Mouse (Mus musculus) heart, postnatal 4 days (tissue): ENCODE measurements around the gene Csrp3. TPM values are rescaled to one million over a fixed set of nuclear protein-coding genes. Genes with fewer than 3 reads are reported as not detected.

Source experiments
- DNase-seq: peaks from one replicate; pipeline ENCODE4 v3.0.0; 2021
- total RNA-seq, 2 experiments: library from RNA; stranded (reverse); gene quantifications; 2 replicates each; pipeline ENCODE4 v1.2.3; 2021

The Csrp3 gene
- total RNA-seq, 2 experiments from 2014 or later = 1,381 to 1,460 TPM

DNA sequence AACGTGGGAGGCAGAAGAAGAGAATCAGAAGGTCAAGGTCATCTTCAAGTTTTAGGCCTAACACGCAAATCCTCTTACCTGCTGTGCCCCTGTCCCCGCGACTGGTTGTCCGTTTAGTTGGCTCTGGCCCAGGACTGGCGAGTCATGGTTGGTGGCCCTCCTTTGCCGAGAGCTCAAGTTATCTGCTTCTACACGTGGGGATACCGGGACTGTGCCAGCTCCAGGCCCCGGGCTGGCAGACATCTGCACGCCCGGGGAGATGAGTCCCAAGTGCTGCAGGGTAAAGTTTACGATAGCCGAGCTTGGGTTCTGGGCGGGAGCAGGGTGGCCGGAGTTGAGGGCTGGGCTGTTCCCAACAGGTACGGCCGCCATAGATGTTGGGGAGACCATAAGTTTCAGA is 19.7 kb upstream of the Csrp3 start:
- peak; percentile 57 for DNase-seq

DNA sequence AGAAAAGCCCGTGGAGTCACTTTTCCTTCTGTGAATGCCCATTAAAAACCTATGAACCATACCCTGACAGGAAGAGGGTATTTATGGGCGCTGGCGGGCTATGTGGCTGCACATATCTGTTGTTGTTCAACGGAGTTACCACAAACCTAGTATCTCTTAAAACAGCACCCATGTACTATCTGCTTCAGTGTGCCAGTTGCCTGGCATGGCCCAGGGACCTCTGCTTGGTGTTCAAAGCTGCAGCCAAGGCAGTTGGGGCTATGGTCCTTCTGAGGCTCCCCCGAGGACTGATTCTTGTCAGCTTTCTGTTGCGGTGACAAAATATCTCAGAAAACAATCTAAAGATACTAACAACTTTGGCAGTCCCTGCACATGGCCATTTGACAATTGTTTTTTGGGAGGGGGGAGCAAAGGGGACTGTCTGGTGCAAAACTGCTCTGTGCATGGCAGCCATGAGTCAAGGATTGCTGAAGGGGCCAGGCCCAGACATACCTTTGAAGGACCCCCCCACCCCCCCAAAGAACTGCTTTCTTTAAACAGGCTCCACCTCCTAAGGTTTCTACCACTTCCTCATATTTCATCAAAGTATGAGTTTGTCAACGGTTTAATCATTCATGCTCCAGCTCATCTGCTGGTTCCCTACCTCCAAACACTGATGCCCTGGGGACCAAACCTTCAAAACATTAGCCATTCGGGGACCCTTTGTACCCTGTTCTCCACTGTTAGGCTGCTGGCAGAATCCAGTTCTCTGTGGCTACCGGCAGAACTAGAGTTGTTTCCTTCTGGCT is 17.0 kb upstream of the Csrp3 start:
- no peak for DNase-seq

DNA sequence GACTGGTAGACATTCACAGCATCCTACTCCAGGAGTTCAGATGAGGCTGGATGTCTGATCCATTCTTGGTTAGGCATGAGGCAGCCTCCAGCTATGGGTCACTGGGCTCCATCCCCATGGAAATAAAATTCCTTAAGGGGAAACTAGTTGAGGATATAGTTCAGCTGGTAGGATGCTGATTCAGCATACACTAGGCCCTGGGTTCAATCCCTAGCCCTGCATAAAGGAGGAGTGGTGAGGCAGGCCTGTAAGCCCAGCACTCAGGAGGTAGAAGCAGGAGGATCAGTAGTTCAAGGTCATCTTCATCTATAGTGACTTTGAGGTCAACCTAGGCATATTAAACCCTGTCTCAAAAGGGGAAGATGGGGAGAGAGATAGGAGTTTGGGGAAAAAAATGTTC is 16.4 kb upstream of the Csrp3 start:
- no peak for DNase-seq

DNA sequence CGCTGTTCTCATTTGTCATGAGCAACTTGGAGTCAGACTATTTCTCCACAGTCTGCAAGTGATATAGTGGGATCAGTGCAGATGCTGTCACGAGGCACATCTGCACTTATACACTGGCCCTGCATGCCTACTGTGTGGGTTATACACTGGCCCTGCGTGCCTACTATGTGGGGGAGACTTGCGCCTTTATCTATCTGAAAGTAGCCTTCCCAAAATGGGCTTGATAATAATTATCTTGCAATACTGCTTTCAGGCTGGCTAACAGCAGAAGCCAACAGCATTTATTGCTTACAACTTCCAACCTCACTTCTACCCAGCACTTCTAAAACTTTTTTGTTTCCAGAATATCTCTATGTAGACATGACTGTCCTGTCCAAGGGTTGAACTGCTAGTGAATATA is 14.0 kb upstream of the Csrp3 start:
- DNase-seq = no peak

DNA sequence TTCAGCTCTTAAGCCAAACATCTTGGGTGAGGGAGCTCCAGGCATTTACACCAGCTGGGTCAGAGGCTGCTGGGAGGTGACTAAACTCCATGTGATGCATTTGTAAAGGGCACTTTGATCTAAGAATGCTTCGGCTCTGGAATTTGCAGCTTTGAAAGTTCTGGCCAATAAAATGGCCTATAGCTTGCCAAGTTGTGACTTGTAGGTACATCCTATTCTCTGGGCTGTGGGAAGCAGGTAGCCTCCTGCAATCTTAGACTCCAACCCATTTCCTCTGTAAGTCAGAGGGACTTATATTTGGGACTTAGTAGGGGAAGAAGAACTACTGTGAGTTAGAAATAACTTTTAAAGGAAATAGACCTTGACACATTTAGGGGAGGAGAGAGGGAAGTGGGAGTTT is 13.1 kb upstream of the Csrp3 start:
- no peak for DNase-seq

DNA sequence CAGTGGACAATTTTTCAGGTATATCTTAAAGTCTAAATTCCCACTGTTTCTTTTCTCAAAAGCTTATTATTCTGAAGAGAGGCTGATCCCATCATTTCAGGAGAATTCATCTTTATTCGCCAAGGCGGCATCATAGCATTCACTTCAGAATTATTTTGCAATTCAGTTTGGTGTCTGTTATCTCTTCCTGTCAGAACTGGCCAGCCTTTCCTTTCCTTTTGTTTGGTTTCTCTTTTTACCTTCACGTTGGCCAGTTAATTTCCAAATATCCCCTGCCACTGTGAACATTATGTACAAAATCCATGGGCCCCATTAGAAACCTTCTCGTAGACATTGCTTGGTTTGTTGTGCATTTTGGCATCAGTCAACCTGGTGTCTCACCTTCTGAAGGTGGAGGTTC is 11.5 kb upstream of the Csrp3 start:
- no peak for DNase-seq

DNA sequence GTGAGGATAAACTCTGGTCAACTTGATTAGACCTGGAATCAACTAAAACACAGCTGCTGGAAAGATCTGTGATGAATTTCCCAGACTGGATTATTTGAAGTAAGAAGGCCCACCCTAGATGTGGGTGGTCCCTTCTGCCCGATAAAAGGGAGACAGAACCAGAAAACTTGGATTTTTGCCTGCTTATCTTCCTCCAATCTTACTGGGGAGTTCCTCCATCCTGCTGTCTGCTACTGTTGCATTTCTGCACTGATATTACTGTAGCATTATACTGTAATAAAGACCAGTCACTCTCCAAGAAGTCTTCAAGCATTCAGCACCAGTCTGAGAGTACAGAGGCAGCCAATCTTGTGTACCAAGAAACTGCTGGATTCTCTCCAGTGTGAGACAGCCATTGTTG is 10.4 kb upstream of the Csrp3 start:
- no peak for DNase-seq

DNA sequence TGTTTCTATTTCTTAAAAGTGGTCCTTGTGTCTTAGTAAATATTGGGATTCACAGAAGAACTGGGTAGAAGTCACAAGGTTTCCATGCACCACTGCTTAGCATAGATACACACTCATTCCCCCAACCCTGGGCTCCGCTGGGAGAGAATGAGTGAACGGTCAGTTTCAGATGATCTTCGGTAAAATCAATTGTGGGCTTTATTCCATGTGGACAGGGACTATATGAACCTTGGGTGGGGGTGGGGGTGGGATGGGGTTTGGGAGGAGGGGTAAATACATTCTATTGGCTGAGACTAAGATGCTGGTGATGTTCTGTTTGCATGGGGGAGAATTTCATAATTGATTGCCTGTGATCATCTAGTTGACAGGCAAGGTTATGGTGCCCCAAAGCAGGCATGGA is 7.6 kb upstream of the Csrp3 start:
- DNase-seq = no peak

DNA sequence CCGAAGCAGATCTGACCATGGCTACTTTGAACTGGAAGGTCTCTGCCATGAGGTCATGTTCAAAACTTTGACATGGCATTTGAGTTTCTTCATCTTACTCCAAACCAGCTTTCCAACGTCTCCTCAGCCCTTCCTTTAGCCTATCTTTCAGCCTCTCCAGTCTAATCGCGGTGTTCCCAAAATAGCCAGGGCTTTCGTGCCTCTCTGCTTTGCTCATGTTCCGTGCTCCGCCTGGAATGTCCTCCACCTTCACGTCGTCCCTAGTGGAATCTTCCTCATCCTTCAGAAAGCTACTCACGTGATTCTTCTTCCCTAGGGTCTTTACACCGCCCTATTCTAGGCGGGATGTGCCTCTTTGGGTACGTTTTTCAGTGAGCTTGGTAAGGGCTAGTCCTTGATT is 5.7 kb upstream of the Csrp3 start:
- DNase-seq = peak; percentile 39

DNA sequence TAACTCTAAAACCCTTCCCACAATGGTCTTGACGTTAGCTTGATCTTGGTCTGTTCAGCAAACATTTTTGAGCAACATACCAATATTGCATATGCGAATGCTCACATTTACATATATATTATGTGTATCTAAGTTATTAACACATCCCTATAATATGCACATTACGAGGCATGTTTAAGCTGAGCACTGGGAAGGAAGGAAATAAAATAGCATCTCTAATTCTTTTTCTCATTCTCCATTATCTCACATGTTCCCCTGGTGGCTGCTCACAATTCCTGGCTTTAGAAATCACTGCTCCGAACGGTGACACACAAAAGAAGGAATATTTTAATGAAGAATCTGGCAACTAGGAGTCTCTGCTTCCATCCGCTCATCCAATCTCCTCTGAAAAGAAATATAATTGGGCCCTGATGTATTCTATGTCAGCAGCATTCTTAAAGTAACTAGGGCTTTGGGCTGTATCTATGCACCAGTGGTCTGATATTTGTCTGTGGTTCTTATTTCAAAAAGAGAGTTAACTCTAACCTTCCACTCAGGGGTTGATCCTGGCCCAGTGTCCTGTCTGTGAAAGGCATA is 3.8 kb upstream of the Csrp3 start:
- no peak for DNase-seq

DNA sequence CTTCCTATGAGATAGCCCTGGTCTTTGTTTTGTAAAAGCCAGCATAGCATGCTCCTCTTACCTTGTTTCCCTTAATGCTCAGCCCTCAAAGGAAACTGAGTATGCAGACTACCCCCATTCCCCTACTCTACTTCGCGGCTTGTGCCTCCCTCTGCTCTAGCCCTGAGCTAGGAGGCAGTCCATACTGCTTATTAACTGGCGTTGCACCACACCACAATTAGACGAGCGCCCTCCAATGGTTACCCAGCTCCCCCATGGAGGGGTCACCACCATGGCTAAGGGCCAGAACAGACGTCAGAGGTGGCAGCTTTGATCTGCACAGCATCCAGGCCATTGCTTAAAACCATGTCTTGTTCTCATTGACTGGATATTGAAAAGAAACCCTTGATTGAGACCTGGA is 1.1 kb downstream of the Csrp3 start:
- DNase-seq = peak; percentile 81

DNA sequence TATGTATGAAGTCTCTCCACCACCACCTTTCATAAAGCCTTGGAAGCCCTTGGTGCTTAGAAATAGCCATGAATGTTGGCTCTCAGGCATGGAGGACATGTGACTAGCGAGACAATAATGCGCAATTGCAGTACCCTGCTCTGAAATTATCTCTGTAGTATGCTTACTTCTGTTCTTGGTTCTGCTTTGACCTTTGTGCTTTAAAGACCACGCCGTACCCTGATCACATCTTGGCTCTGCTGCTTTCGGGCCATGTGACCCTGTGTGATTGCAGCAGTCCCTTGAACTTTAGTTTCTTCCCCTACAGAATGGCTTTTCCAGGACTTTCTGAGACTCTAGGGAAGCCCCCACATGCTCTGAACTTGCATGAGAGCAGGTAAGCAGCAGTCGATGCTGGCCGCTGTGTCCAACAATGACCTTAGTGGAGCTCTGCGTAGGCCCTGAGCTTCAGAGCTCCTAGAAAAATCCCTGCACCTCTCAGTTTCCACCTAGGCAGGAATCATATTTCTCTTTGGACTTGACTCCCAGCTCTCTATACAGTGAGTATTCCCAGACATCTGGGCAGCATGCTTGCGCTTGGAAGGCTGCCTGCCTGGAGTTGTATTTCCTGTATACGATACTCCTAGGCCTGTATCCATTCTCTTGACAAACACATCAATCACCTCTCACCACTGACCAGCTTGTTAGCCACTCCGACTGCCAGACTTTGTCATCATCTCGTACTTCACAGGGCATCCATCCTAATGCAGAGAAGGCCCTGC is 2.4 kb downstream of the Csrp3 start:
- DNase-seq = no peak

DNA sequence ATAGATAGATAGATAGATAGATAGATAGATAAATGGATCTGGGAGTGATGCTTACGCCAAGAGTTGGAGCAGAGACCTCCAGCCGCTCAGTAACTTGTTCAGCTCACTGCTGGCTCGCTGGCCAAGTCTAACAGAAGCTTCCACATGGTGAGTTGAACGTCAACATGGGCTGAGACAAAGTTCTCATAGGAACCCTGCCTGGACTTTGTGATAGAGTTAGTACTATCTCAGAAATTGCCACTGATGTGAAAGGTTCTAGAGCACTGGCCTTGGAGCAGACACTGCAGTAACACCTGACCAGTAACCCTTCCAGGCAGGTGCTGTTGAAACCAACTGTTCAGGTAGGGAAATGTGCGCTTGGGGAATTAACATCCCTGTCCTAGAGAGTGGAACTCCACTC is 4.3 kb downstream of the Csrp3 start:
- no peak for DNase-seq

DNA sequence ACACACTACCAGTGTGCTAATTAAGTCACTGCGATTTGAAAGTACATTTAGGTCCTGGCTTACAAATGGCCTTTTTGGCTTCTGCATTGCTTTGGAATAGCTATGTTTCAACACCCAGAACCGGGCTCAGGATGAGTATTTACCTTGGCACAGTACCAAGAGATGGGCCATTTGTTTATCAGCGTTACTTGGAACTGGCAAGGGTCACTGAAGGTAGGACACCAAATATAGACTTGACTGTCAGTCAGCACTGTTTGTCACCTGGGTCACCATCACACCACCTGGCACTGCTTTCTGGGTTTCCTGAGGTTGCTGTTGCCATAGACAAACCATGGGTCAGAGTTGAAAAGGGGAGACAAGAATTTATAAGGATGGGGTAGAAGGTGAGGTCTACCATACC is 5.5 kb downstream of the Csrp3 start:
- peak; percentile 37 for DNase-seq

DNA sequence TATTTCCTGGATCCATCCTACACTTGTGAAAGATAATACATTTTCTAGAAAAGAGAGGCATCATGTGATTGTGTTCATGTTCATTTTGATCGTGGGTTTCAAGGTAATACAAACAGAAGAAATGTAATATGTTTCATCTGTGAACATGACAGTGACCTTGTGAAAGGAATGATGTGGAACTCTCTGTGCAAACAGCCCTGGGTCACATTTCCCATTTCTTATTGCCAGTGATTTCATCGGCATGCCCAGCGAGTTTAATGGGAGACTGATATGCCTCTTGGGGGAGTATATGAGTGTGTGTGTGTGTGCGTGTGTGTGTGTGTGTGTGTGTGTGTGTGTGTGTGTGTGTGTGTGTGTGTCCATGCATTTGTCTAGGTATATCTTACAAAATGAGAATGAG is 6.3 kb downstream of the Csrp3 start:
- DNase-seq = no peak

DNA sequence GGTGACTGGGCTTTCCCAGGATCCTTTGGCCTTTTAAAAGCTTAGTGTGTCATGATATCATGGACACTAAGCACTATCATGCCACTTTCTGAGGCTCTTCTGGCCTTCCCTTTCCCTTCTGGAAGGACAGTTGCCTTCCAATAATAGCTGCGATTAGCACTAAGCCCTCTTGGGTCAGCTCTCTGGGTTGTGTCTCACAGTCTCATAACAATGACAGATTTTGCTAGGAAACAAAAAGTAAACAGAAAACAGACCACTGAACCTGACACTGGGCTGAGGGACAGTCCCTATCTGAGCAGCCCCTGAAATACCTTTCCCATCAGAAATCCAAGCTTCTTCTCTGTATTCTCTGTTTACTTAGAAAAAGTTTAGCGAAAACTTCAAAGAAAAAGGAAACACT is 7.3 kb downstream of the Csrp3 start:
- DNase-seq = no peak

DNA sequence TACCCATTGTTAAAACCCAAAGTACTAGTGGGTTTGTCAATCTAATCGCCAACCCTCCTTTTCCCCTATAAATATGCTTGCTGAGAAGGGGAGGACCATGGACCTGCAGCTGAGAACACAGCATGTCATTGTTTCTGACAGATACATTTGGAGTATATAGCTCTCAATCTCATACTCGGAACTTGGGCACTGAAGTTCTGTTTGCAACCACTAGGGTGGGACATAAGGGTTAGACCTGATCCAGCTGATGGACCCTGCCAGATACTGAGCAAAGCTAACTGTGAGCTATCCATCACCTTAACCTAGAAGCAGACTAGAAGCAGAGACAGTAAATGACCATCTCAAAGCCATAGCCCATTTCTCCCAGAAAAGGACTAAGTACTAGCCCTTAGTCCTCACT is 9.4 kb downstream of the Csrp3 start:
- DNase-seq = no peak

DNA sequence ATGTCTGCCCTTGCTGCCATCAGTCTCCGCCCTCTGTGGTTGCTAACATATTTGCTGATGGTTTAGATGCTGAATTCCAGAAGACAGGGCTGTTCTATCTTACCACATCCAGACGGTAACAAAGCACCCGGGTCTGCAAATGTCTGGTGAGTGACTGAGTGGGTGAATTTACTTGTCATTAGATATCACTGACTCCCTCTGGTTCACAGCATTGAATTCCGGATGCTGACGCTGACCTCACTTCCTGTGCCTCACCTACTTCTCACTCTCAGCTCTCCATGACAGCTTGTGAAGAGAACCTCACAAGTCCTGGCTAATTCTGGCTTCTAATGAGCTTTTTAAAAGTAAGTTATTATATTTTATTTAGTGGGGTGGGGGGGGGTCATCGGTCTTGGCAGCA is 10.9 kb downstream of the Csrp3 start:
- no peak for DNase-seq

DNA sequence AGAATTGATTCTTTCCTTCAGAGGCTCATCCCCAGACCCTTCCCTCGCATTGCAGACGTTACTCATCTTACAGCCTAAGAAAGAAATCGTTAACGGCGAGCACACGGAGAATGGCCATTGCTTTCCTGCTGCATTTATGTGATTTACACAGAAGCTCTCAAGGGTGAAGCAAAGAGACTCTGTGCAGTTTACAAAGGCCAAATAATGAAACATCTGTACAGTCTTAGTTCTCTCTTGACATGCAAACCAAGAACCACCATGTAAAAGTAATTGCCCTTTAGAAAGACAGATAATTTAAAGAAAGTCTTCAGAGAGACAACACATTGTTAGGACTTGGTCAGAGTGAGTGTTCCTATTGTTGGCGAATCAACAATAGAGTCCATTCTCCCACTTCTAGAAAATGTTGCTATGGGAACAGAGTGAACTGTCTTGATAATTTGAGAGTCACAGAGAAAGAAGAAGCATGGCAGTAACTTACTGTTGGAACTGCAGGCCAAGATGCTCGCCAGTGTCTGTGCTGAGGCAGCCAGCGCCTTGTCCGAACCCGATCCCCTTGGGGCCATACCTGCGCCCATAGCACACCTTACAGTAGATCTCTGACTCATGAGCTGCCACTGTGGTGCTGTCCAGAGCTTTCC is 12.7 kb downstream of the Csrp3 start:
- DNase-seq = no peak

DNA sequence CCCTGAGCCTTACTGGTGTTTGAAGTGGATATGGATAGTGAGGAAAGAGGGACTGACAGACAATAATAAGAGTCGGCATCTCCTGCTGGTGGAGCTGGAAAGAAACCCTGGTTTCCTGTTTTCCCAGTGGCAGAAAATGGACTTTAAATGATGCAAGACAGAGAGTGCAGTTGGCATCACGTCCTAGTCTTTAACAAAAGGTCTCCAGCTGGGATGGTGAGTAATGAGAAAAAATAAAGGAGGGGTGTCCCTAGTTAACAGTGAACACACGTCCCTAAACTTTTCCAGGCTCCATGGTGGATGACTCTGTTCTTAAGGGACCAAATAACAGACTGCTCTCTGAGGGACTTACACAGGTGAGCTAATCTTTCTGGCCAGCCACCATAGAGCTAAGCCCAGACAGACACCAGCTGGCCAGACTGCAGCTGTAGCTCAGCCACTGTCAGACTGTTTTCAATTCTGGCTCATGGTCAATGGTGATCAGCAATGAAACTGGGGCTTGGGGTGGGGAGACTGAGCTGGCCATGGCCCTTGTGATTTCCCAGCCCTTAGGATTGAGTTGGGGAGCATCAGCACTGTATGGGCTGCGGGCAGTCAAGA is 13.4 kb downstream of the Csrp3 start:
- no peak for DNase-seq

DNA sequence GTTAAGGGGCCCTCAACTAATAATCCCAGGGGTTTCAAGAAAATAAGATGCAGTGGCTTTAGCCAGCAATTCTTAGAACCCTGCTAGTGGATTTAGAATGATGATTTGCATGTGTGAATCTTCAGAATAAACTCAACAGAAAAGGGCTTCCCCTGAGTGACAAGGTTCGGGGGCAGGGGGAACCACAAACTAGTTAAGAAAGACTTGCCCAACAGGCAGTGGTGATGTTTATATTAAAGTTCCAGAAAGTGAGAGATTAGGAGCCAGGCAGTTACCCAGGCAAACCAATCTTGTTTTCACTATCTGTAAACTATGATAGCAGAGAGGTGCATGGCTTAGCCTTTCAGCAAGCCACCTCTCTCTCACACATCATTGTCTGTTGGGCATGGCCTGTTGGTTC is 15.1 kb downstream of the Csrp3 start:
- no peak for DNase-seq

DNA sequence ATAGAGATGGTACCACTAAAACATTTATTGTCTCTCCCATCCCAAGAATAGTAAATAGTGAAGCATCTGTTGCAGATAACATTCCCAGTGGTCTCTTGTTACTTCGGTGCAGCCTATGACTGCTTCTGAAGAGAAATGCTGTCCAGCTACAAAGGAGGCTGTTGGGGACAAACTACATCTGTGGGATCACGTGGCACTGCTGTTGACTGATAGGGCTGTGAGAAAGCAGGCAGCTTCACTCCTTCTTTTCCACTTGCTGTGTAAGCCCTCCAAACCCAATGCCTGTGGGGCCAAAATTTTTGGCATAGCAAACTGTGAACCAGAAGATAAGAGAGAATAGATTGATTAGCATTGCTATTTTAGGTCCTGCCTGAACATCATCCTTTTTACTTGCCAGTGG is 17.4 kb downstream of the Csrp3 start:
- peak; percentile 47 for DNase-seq
